Mouse (Mus musculus): ENCODE measurements around the gene Elane. TPM values are rescaled to one million over a fixed set of nuclear protein-coding genes. Genes with fewer than 3 reads are reported as not detected.
A peak's percentile ranks its signal among the peaks of the same experiment; 100 is the strongest.

Elane gene
- polyA plus RNA-seq, 1 experiment from 2014 or later, result 0.29 TPM

- Histone ChIP-seq H3K27me3 (no peaks in the 10 kb centered on the region), H3K4me1 (peaks cover 52% of the 10 kb centered on the region), H3K36me3 (peaks cover 26% of the 10 kb centered on the region), H3K9me3 (no peaks in the 10 kb centered on the region), H3K4me2 (replicated peaks) (peak overlapping the region; percentile 79), H3K4me3 (peak overlapping the region; percentile 99), H3K9ac (peak overlapping the region; percentile 80), H3K27ac (peak overlapping the region; percentile 100)
- ATAC-seq (ENCODE audit: low FRiP score, low read depth), result peak; percentile 43
- WGBS, result 0% methylated on average over 15 of the region's 15 CpGs
Observed at GRCm38 (mm10) chr10:79853392-79853791, 32.7 kb upstream of the Elane start.

- ATAC-seq (ENCODE audit: low FRiP score, low read depth), result peak; percentile 93
- Histone ChIP-seq H3K4me2 (replicated peaks) (peak within 1 kb of the TSS; percentile 100), H3K9ac (peak within 1 kb of the TSS; percentile 97), H3K36me3 (peaks cover 33% of the 10 kb centered on the region), H3K27me3 (no peaks in the 10 kb centered on the region), H3K4me3 (peak within 1 kb of the TSS; percentile 99), H3K27ac (peak within 1 kb of the TSS; percentile 100), H3K9me3 (no peaks in the 10 kb centered on the region), H3K4me1 (peaks cover 59% of the 10 kb centered on the region)
- WGBS, result under 1% methylated on average over 64 of the region's 75 CpGs
Observed at GRCm38 (mm10) chr10:79853860-79854795, 31.9 kb upstream of the Elane start, which contains the start of gene Ptbp1. Gene Ptbp1, plus strand, starts transcription at chr10:79854427.

- Histone ChIP-seq H3K27me3 (no peaks in the 10 kb centered on the region), H3K9ac (peak overlapping the region; percentile 97), H3K36me3 (peaks cover 42% of the 10 kb centered on the region), H3K4me1 (peaks cover 68% of the 10 kb centered on the region), H3K27ac (peak overlapping the region; percentile 100), H3K4me2 (replicated peaks) (peak overlapping the region; percentile 100), H3K4me3 (peak overlapping the region; percentile 99), H3K9me3 (no peaks in the 10 kb centered on the region)
- ATAC-seq (ENCODE audit: low FRiP score, low read depth), result peak; percentile 10
- WGBS, result under 1% methylated on average over 83 of the region's 83 CpGs
Observed at GRCm38 (mm10) chr10:79854801-79855541, 31.1 kb upstream of the Elane start.

- no peaks in the 10 kb centered on the region for H3K9me3 ChIP-seq
- ATAC-seq (ENCODE audit: low FRiP score, low read depth), result no peak
- H3K36me3 ChIP-seq, result peaks cover 49% of the 10 kb centered on the region
- peak overlapping the region; percentile 99 for H3K4me3 ChIP-seq
- peak overlapping the region; percentile 97 for H3K9ac ChIP-seq
- H3K27ac ChIP-seq, result peak overlapping the region; percentile 100
- H3K4me2 ChIP-seq (replicated peaks), result peak overlapping the region; percentile 100
- H3K27me3 ChIP-seq, result no peaks in the 10 kb centered on the region
- H3K4me1 ChIP-seq, result peaks cover 73% of the 10 kb centered on the region
- 2% methylated on average over 10 of the region's 10 CpGs for WGBS
Observed at GRCm38 (mm10) chr10:79855558-79856184, 30.4 kb upstream of the Elane start.

GRCm38 (mm10) chr10:79856280-79856679 lies 29.8 kb upstream of the Elane start:
- Histone ChIP-seq H3K27ac (no peak overlapping the region; the same call in 1 of the 2 replicates), H3K27me3 (no peaks in the 10 kb centered on the region), H3K4me3 (peak overlapping the region; percentile 99), H3K4me1 (peaks cover 74% of the 10 kb centered on the region), H3K9me3 (no peaks in the 10 kb centered on the region), H3K4me2 (replicated peaks) (peak overlapping the region; percentile 100), H3K9ac (peak overlapping the region; percentile 97), H3K36me3 (peaks cover 55% of the 10 kb centered on the region)
- WGBS, result 44% methylated on average over 6 of the region's 6 CpGs
- ATAC-seq (ENCODE audit: low FRiP score, low read depth), result no peak

- peak overlapping the region; percentile 100 for H3K4me2 ChIP-seq (replicated peaks)
- H3K36me3 ChIP-seq, result peaks cover 61% of the 10 kb centered on the region
- ATAC-seq (ENCODE audit: low FRiP score, low read depth), result no peak
- H3K9ac ChIP-seq, result peak overlapping the region; percentile 97
- H3K27me3 ChIP-seq, result no peaks in the 10 kb centered on the region
- 47% methylated on average over 7 of the region's 7 CpGs for WGBS
- peaks cover 70% of the 10 kb centered on the region for H3K4me1 ChIP-seq
- H3K9me3 ChIP-seq, result no peaks in the 10 kb centered on the region
- H3K27ac ChIP-seq, result peak overlapping the region; percentile 44; the same call in 1 of the 2 replicates
- H3K4me3 ChIP-seq, result peak overlapping the region; percentile 99
Observed at GRCm38 (mm10) chr10:79856704-79857451, 29.2 kb upstream of the Elane start.

- H3K27ac ChIP-seq, result peak overlapping the region; percentile 44; the same call in 1 of the 2 replicates
Observed at GRCm38 (mm10) chr10:79857452-79857811, 28.6 kb upstream of the Elane start.

GRCm38 (mm10) chr10:79857894-79858293 lies 28.2 kb upstream of the Elane start:
- Histone ChIP-seq H3K27ac (peak overlapping the region; percentile 44; the same call in 1 of the 2 replicates), H3K4me3 (peak overlapping the region; percentile 99), H3K9ac (peak overlapping the region; percentile 97), H3K4me1 (peaks cover 60% of the 10 kb centered on the region), H3K27me3 (no peaks in the 10 kb centered on the region), H3K9me3 (no peaks in the 10 kb centered on the region), H3K36me3 (peaks cover 71% of the 10 kb centered on the region), H3K4me2 (replicated peaks) (peak overlapping the region; percentile 100)
- 90% methylated on average over 2 of the region's 2 CpGs for WGBS
- no peak for ATAC-seq (ENCODE audit: low FRiP score, low read depth)

More at GRCm38 (mm10) chr10:79857452-79857811, 28.6 kb upstream of the Elane start:
- Histone ChIP-seq H3K27me3 (no peaks in the 10 kb centered on the region), H3K4me1 (peaks cover 65% of the 10 kb centered on the region), H3K36me3 (peaks cover 66% of the 10 kb centered on the region), H3K9me3 (no peaks in the 10 kb centered on the region), H3K9ac (peak overlapping the region; percentile 97), H3K4me2 (replicated peaks) (peak overlapping the region; percentile 100), H3K4me3 (peak overlapping the region; percentile 99)
- ATAC-seq (ENCODE audit: low FRiP score, low read depth), result no peak
- 23% methylated on average over 4 of the region's 4 CpGs for WGBS

GRCm38 (mm10) chr10:79858416-79859074 lies 27.5 kb upstream of the Elane start:
- Histone ChIP-seq H3K4me2 (replicated peaks) (peak overlapping the region; percentile 100), H3K9ac (peak overlapping the region; percentile 97), H3K9me3 (no peaks in the 10 kb centered on the region), H3K4me3 (peak overlapping the region; percentile 99), H3K4me1 (peaks cover 56% of the 10 kb centered on the region), H3K36me3 (peaks cover 78% of the 10 kb centered on the region), H3K27me3 (no peaks in the 10 kb centered on the region), H3K27ac (peak overlapping the region; percentile 44; the same call in 1 of the 2 replicates)
- 57% methylated on average over 17 of the region's 17 CpGs for WGBS
- ATAC-seq (ENCODE audit: low FRiP score, low read depth), result no peak

- peaks cover 56% of the 10 kb centered on the region for H3K4me1 ChIP-seq
- no peaks in the 10 kb centered on the region for H3K9me3 ChIP-seq
- no peak overlapping the region for H3K9ac ChIP-seq
- peaks cover 83% of the 10 kb centered on the region for H3K36me3 ChIP-seq
- ATAC-seq (ENCODE audit: low FRiP score, low read depth), result no peak
- H3K27ac ChIP-seq, result no peak overlapping the region
- no peak overlapping the region for H3K4me3 ChIP-seq
- no peaks in the 10 kb centered on the region for H3K27me3 ChIP-seq
- H3K4me2 ChIP-seq (replicated peaks), result no peak overlapping the region; the same call in 1 of the 2 replicates
- WGBS, result 83% methylated on average over 11 of the region's 11 CpGs
Observed at GRCm38 (mm10) chr10:79859116-79859515, 26.9 kb upstream of the Elane start.
